Mouse (Mus musculus): Measurements from ENCODE around the gene Dner. TPM values are rescaled to one million over a fixed set of nuclear protein-coding genes. Genes with fewer than 3 reads are reported as not detected.

The Dner gene
- polyA plus RNA-seq, 1 experiment from 2014 or later, result 0.36 TPM

DNA sequence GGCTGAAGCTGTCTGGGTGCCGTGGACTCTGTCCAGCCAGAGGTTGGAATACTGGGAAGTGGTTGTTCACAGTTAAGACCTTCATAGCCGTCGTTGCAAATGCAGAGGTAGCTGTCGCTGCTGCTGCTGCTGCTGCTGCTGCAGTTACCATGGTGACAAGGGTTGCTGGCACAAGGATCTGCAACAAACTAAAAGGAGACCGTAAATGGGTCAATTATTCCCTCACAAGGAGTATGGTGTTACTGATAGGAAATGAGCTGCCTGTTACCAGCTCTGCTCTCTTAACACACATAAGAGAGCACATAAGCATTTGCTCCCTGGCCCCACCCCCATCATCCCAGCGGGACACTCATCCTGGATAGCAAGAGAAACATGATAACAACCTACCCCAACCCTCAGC is 110.6 kb downstream of the Dner start:
- DNase-seq (no peak), ATAC-seq (ENCODE audit: low read depth) (no peak)
- no peak overlapping the region for H3K27ac ChIP-seq
- no peak overlapping the region for H3K4me2 ChIP-seq
- H3K4me3 ChIP-seq (replicated peaks), result no peak overlapping the region
- H3K9me3 ChIP-seq (replicated peaks), result no peaks in the 10 kb centered on the region
- no peak overlapping the region for H3K9ac ChIP-seq
- no peaks in the 10 kb centered on the region for H3K27me3 ChIP-seq
- 23% methylated on average over 6 of the region's 6 CpGs for WGBS (ENCODE audit: insufficient replicate concordance)
- no peaks in the 10 kb centered on the region for H3K36me3 ChIP-seq
- no peaks in the 10 kb centered on the region for H3K4me1 ChIP-seq (replicated peaks)

DNA sequence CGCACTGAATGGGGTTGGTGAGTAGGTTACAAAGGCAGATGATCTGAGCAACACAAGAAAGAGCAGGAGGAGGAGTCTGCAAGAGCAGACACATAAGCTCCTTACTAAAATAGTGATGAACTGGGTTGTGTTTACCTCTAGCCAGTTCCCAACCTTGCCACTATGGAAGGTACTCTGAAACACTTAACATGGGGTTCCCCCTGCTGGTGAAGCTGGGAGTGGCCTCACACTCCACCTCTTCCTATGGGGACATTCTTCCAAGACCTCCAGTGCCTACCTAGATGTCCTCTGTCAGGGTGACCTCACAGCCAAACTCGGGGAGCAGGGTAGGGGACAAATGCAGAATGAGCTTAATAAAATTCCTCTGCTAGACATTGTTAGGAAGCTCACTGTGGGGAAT is 114.2 kb downstream of the Dner start:
- no peak overlapping the region for H3K4me2 ChIP-seq
- no peaks in the 10 kb centered on the region for H3K36me3 ChIP-seq
- ATAC-seq (ENCODE audit: low read depth), result no peak
- H3K4me1 ChIP-seq (replicated peaks), result no peaks in the 10 kb centered on the region
- no peaks in the 10 kb centered on the region for H3K9me3 ChIP-seq (replicated peaks)
- DNase-seq, result no peak
- H3K27me3 ChIP-seq, result no peaks in the 10 kb centered on the region
- H3K27ac ChIP-seq, result no peak overlapping the region
- no peak overlapping the region for H3K9ac ChIP-seq
- 34% methylated on average over 2 of the region's 2 CpGs for WGBS (ENCODE audit: insufficient replicate concordance)
- no peak overlapping the region for H3K4me3 ChIP-seq (replicated peaks)

DNA sequence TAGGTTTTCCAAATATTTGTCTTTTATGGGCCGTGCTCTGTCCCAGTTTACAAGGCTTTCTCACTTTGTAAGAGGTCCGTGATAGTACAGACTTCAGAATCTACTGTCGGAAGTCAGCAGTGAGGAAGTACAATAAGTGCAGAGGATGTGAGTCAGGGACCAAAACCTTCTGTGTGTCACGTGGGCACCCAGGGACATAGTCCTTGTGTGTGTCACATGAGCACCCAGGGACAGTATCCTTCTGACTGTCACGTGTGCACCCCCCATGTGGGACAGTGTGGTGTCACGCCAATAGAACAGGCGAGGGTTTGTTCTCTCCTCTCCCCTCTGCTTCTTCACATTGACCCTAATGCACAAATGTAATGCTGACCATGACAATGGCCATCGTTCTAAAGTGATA is 134.2 kb downstream of the Dner start:
- Histone ChIP-seq H3K9ac (no peak overlapping the region), H3K9me3 (replicated peaks) (no peaks in the 10 kb centered on the region), H3K27me3 (no peaks in the 10 kb centered on the region), H3K36me3 (no peaks in the 10 kb centered on the region), H3K4me3 (replicated peaks) (no peak overlapping the region), H3K4me1 (replicated peaks) (no peaks in the 10 kb centered on the region), H3K4me2 (no peak overlapping the region), H3K27ac (no peak overlapping the region)
- ATAC-seq (ENCODE audit: low read depth), result no peak
- 47% methylated on average over 8 of the region's 8 CpGs for WGBS (ENCODE audit: insufficient replicate concordance)
- DNase-seq, result no peak

DNA sequence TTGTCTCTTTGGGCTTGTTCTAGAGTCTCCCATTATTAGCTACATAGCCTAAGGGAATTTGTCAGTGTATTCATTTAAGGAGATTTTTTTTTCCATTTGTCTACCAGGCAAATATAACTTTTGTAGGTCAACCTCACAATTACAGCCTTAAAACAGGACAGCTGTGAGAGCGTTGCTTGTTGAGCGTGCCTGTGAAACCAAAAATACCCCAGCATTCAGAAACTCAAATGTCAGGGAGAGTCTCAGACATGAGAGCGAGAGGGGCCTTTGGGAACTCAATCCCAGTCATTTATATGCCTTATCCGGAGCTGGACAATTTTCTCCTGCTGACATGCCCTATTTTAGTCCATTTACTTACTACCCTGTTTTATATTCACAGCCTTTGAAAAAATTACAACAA is 134.6 kb downstream of the Dner start:
- no peaks in the 10 kb centered on the region for H3K4me1 ChIP-seq (replicated peaks)
- H3K27ac ChIP-seq, result no peak overlapping the region
- no peak overlapping the region for H3K4me3 ChIP-seq (replicated peaks)
- 68% methylated on average over 4 of the region's 4 CpGs for WGBS (ENCODE audit: insufficient replicate concordance)
- no peak for DNase-seq
- H3K27me3 ChIP-seq, result no peaks in the 10 kb centered on the region
- no peak overlapping the region for H3K4me2 ChIP-seq
- no peak overlapping the region for H3K9ac ChIP-seq
- no peak for ATAC-seq (ENCODE audit: low read depth)
- H3K36me3 ChIP-seq, result no peaks in the 10 kb centered on the region
- H3K9me3 ChIP-seq (replicated peaks), result no peaks in the 10 kb centered on the region

GRCm38 (mm10) chr1:84556546-84557511 is 139.2 kb downstream of the Dner start:
- H3K4me1 ChIP-seq (replicated peaks), result no peaks in the 10 kb centered on the region
- no peak overlapping the region for H3K4me2 ChIP-seq
- H3K27ac ChIP-seq, result no peak overlapping the region
- 67% methylated on average over 8 of the region's 8 CpGs for WGBS (ENCODE audit: insufficient replicate concordance)
- ATAC-seq (ENCODE audit: low read depth) (no peak), DNase-seq (no peak)
- H3K9me3 ChIP-seq (replicated peaks), result no peaks in the 10 kb centered on the region
- H3K27me3 ChIP-seq, result no peaks in the 10 kb centered on the region
- no peaks in the 10 kb centered on the region for H3K36me3 ChIP-seq
- H3K4me3 ChIP-seq (replicated peaks), result no peak overlapping the region
- no peak overlapping the region for H3K9ac ChIP-seq

GRCm38 (mm10) chr1:84552005-84552404 is 144.0 kb downstream of the Dner start:
- Histone ChIP-seq H3K4me3 (replicated peaks) (no peak overlapping the region), H3K27me3 (no peaks in the 10 kb centered on the region), H3K4me2 (no peak overlapping the region), H3K9me3 (replicated peaks) (no peaks in the 10 kb centered on the region), H3K27ac (no peak overlapping the region), H3K9ac (no peak overlapping the region), H3K4me1 (replicated peaks) (no peaks in the 10 kb centered on the region), H3K36me3 (no peaks in the 10 kb centered on the region)
- WGBS (ENCODE audit: insufficient replicate concordance), result 73% methylated on average over 3 of the region's 3 CpGs
- ATAC-seq (ENCODE audit: low read depth) (no peak), DNase-seq (no peak)

DNA sequence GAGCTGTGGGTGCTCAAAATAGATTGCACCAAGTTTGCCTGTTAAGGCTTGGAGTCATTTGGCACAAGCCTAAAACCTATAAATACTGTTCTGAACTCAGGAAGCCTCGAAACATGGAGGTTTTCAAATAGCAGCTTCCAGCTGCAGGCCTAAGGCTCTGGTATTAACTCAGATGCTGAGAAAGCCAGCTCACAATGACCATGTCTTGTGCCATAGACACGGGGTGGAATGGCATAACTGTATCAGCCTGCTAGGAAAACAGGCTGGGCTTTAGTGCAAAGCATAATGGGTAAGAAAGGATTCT is 146.0 kb downstream of the Dner start:
- Histone ChIP-seq H3K27ac (no peak overlapping the region), H3K9ac (no peak overlapping the region), H3K27me3 (no peaks in the 10 kb centered on the region), H3K9me3 (replicated peaks) (no peaks in the 10 kb centered on the region), H3K4me2 (no peak overlapping the region), H3K36me3 (no peaks in the 10 kb centered on the region), H3K4me3 (replicated peaks) (no peak overlapping the region), H3K4me1 (replicated peaks) (no peaks in the 10 kb centered on the region)
- WGBS (ENCODE audit: insufficient replicate concordance), result 27% methylated on average over 2 of the region's 2 CpGs
- no peak for DNase-seq
- no peak for ATAC-seq (ENCODE audit: low read depth)

GRCm38 (mm10) chr1:84549367-84550064 is 146.5 kb downstream of the Dner start:
- H3K4me3 ChIP-seq (replicated peaks), result no peak overlapping the region
- no peak overlapping the region for H3K9ac ChIP-seq
- H3K4me2 ChIP-seq, result no peak overlapping the region
- DNase-seq (no peak), ATAC-seq (ENCODE audit: low read depth) (no peak)
- no peaks in the 10 kb centered on the region for H3K27me3 ChIP-seq
- H3K9me3 ChIP-seq (replicated peaks), result no peaks in the 10 kb centered on the region
- H3K27ac ChIP-seq, result no peak overlapping the region
- H3K4me1 ChIP-seq (replicated peaks), result no peaks in the 10 kb centered on the region
- WGBS (ENCODE audit: insufficient replicate concordance), result 17% methylated on average over 2 of the region's 2 CpGs
- no peaks in the 10 kb centered on the region for H3K36me3 ChIP-seq

GRCm38 (mm10) chr1:84536069-84536468 is 160.0 kb downstream of the Dner start:
- Histone ChIP-seq H3K9ac (no peak overlapping the region), H3K27me3 (no peaks in the 10 kb centered on the region), H3K9me3 (replicated peaks) (0 out of 2 replicates have a peak, but pooled peaks cover 1% of the 10 kb centered on the region), H3K36me3 (no peaks in the 10 kb centered on the region), H3K4me3 (replicated peaks) (no peak overlapping the region), H3K4me2 (no peak overlapping the region), H3K4me1 (replicated peaks) (no peaks in the 10 kb centered on the region), H3K27ac (no peak overlapping the region)
- 50% methylated on average over 4 of the region's 4 CpGs for WGBS (ENCODE audit: insufficient replicate concordance)
- ATAC-seq (ENCODE audit: low read depth), result no peak
- no peak for DNase-seq

GRCm38 (mm10) chr1:84525514-84525913 is 170.5 kb downstream of the Dner start:
- Histone ChIP-seq H3K27me3 (no peaks in the 10 kb centered on the region), H3K4me3 (replicated peaks) (no peak overlapping the region), H3K9me3 (replicated peaks) (no peaks in the 10 kb centered on the region), H3K27ac (no peak overlapping the region), H3K36me3 (no peaks in the 10 kb centered on the region), H3K9ac (no peak overlapping the region), H3K4me1 (replicated peaks) (no peaks in the 10 kb centered on the region), H3K4me2 (no peak overlapping the region)
- ATAC-seq (ENCODE audit: low read depth), result no peak
- DNase-seq, result no peak
- WGBS (ENCODE audit: insufficient replicate concordance), result 55% methylated on average over 3 of the region's 3 CpGs

GRCm38 (mm10) chr1:84524413-84524812 is 171.6 kb downstream of the Dner start:
- no peak overlapping the region for H3K4me3 ChIP-seq (replicated peaks)
- no peak overlapping the region for H3K4me2 ChIP-seq
- no peak for ATAC-seq (ENCODE audit: low read depth)
- H3K4me1 ChIP-seq (replicated peaks), result no peaks in the 10 kb centered on the region
- no peak for DNase-seq
- H3K27me3 ChIP-seq, result no peaks in the 10 kb centered on the region
- WGBS (ENCODE audit: insufficient replicate concordance), result 66% methylated on average over 4 of the region's 4 CpGs
- no peaks in the 10 kb centered on the region for H3K9me3 ChIP-seq (replicated peaks)
- H3K27ac ChIP-seq, result no peak overlapping the region
- no peak overlapping the region for H3K9ac ChIP-seq
- no peaks in the 10 kb centered on the region for H3K36me3 ChIP-seq

DNA sequence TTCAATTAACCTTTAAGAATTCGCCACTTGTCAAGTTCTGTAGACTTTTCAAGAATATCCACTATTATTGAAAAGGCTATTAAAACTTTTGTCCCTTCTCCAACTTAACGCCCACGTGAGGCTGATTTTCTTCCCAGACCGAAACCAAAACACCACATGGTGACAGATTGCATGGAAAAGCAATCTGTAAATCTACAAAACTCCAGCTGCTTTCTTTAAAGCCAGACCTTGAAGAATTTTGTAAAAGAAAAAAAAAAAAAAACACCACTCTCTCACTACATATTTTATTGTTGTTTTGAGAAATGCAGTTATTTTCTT is 173.1 kb downstream of the Dner start:
- H3K36me3 ChIP-seq, result no peaks in the 10 kb centered on the region
- H3K9me3 ChIP-seq (replicated peaks), result no peaks in the 10 kb centered on the region
- DNase-seq (no peak), ATAC-seq (ENCODE audit: low read depth) (no peak)
- WGBS (ENCODE audit: insufficient replicate concordance), result 69% methylated on average over 4 of the region's 4 CpGs
- H3K4me2 ChIP-seq, result no peak overlapping the region
- no peaks in the 10 kb centered on the region for H3K4me1 ChIP-seq (replicated peaks)
- no peak overlapping the region for H3K27ac ChIP-seq
- H3K27me3 ChIP-seq, result no peaks in the 10 kb centered on the region
- H3K4me3 ChIP-seq (replicated peaks), result no peak overlapping the region
- no peak overlapping the region for H3K9ac ChIP-seq

Measured in liver, embryonic 13.5 days (tissue).